Mouse (Mus musculus) frontal cortex, postnatal 36 days (tissue): Measurements from ENCODE around the gene Prdm11.

Experiments
- DNase-seq, 2 experiments: peaks; one replicate each; pipeline ENCODE4 v3.0.0; 2022; ENCODE audit warnings: low spot score in 2 of 2

Gene Prdm11

GRCm38 (mm10) chr2:92931061-92931460 lies 114.9 kb downstream of the Prdm11 start:
- no peak for DNase-seq

- DNase-seq = no peak
These were observed 116.3 kb downstream of the Prdm11 start for GRCm38 (mm10) chr2:92929696-92930095.

GRCm38 (mm10) chr2:92924677-92925259 lies 121.2 kb downstream of the Prdm11 start:
- no peak for DNase-seq

GRCm38 (mm10) chr2:92920709-92921108 lies 125.3 kb downstream of the Prdm11 start:
- DNase-seq = peak in 1 of 2 experiments; percentile 66

- DNase-seq = no peak
These were observed 128.4 kb downstream of the Prdm11 start for GRCm38 (mm10) chr2:92917405-92918142.

GRCm38 (mm10) chr2:92915659-92916631 lies 130.0 kb downstream of the Prdm11 start:
- DNase-seq = no peak
